Mouse (Mus musculus): Measurements from ENCODE around the gene Smim12. TPM values are rescaled to one million over a fixed set of nuclear protein-coding genes. Genes with fewer than 3 reads are reported as not detected.

Gene Smim12
- polyA plus RNA-seq, 1 experiment, result 42.6 TPM

GRCm38 (mm10) chr4:127224444-127225100 is 19.0 kb upstream of the Smim12 start:
- Histone ChIP-seq H3K4me1 (ENCODE audit: control insufficient read depth, insufficient read depth, insufficient read length, low read length) (no peaks in the 10 kb centered on the region), H3K4me3 (ENCODE audit: insufficient read depth, low read depth, low read length) (no peak overlapping the region), H3K27ac (replicated peaks; ENCODE audit: low read depth, low read length) (no peak overlapping the region)

- no peak overlapping the region for H3K27ac ChIP-seq (replicated peaks; ENCODE audit: low read depth, low read length)
- H3K4me3 ChIP-seq (ENCODE audit: insufficient read depth, low read depth, low read length), result no peak overlapping the region
- H3K4me1 ChIP-seq (ENCODE audit: control insufficient read depth, insufficient read depth, insufficient read length, low read length), result no peaks in the 10 kb centered on the region
Measured at GRCm38 (mm10) chr4:127226067-127226466, 17.5 kb upstream of the Smim12 start.

DNA sequence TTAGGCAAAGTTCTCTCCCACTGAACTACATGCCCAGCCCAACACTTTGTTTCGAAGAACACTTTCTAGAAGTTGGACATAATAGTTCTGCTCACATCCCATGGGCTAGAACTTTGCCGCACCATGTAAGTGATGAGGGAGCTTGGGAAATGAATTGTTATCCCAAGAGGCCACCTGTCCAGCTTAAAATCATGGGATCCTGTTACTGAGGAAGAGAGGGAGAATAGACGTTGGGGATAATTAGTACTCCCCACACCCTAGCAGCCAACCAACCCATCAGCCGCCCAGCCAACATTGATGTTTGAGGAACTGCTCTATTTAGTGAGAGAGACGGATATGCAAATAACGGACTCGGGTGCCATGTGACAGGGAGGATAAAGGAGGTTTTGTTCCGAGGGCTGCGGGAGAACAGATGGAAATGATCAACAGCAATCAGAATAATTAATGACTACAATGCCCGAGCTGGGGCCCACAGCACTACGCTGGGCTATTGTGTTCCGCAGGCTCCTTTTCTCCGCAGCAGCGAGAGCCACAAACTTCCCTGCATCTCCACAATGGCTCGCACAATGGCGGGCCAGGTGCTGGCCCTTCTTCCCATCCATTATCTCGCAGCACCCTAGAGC is 16.4 kb upstream of the Smim12 start:
- Histone ChIP-seq H3K27ac (replicated peaks; ENCODE audit: low read depth, low read length) (no peak overlapping the region), H3K4me3 (ENCODE audit: insufficient read depth, low read depth, low read length) (no peak overlapping the region), H3K4me1 (ENCODE audit: control insufficient read depth, insufficient read depth, insufficient read length, low read length) (no peaks in the 10 kb centered on the region)

GRCm38 (mm10) chr4:127232028-127232427 is 11.6 kb upstream of the Smim12 start:
- Histone ChIP-seq H3K4me3 (ENCODE audit: insufficient read depth, low read depth, low read length) (no peak overlapping the region), H3K27ac (replicated peaks; ENCODE audit: low read depth, low read length) (no peak overlapping the region), H3K4me1 (ENCODE audit: control insufficient read depth, insufficient read depth, insufficient read length, low read length) (no peaks in the 10 kb centered on the region; the same call in 1 of the 2 replicates)

GRCm38 (mm10) chr4:127232551-127232950 is 11.0 kb upstream of the Smim12 start:
- H3K4me3 ChIP-seq (ENCODE audit: insufficient read depth, low read depth, low read length), result no peak overlapping the region
- no peaks in the 10 kb centered on the region; the same call in 1 of the 2 replicates for H3K4me1 ChIP-seq (ENCODE audit: control insufficient read depth, insufficient read depth, insufficient read length, low read length)
- H3K27ac ChIP-seq (replicated peaks; ENCODE audit: low read depth, low read length), result no peak overlapping the region

DNA sequence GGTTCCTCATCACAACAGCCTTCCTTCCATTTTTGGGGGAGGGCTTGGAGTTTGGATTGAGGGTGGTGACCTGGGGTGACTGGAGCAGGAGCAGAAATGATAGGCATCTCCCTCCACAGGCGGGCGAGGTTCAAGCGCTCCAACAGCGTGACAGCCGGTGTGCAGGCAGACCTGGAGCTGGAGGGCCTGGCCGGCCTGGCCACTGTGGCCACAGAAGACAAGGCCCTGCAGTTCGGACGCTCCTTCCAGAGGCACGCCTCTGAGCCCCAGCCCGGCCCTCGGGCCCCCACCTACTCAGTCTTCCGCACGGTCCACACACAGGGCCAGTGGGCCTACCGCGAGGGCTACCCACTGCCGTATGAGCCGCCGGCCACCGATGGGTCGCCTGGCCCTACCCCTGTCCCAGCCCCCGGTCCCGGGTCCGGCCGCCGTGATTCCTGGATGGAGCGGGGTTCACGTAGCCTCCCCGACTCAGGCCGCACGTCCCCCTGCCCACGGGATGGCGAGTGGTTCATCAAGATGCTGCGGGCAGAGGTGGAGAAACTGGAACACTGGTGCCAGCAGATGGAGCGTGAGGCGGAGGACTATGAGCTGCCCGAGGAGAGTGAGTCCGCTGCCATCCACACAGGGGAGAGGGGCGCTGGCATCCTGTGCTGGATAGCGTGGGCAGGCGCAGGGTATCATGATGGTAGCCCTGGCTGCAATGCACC is 10.0 kb upstream of the Smim12 start:
- H3K4me3 ChIP-seq (ENCODE audit: insufficient read depth, low read depth, low read length), result no peak overlapping the region

DNA sequence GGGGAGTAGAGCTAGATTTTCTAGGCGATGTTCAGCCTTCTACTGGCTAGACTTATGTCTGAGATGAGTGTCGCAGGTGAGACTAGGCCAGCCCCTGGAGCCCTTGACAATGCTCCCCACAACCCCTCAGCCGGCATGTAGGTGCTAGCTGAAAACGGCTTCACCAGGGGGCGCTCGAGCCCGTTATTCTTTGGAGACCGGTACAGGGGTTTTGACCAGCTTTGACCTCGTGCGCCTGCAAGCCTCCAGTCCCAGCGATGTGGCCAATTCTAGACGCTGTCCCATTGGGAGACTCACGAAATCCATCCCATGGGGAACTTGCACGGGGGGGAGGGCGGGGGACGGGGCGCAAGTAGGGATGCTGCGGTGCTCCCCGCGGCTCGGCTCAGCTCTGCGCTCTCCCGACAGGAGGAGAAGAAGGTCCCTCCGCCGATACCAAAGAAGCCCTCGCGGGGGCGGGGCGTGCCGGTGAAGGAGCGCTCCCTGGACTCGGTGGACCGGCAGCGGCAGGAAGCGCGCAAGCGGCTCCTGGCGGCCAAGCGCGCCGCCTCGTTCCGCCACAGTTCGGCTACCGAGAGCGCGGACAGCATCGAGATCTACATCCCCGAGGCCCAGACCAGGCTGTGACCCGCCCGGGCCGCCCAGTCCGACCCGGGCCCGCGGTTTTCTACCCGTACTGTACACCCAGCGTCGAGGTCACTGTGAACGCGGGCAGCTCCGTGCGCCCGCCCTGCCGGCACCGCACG is 7.7 kb upstream of the Smim12 start:
- Histone ChIP-seq H3K4me1 (ENCODE audit: control insufficient read depth, insufficient read depth, insufficient read length, low read length) (no peaks in the 10 kb centered on the region; the same call in 1 of the 2 replicates), H3K27ac (replicated peaks; ENCODE audit: low read depth, low read length) (no peak overlapping the region), H3K4me3 (ENCODE audit: insufficient read depth, low read depth, low read length) (peak overlapping the region; percentile 78)

More for the DNA sequence above, 10.0 kb upstream of the Smim12 start:
- H3K4me1 ChIP-seq (ENCODE audit: control insufficient read depth, insufficient read depth, insufficient read length, low read length), result no peaks in the 10 kb centered on the region; the same call in 1 of the 2 replicates
- no peak overlapping the region for H3K27ac ChIP-seq (replicated peaks; ENCODE audit: low read depth, low read length)

- no peaks in the 10 kb centered on the region; the same call in 1 of the 2 replicates for H3K4me1 ChIP-seq (ENCODE audit: control insufficient read depth, insufficient read depth, insufficient read length, low read length)
- H3K27ac ChIP-seq (replicated peaks; ENCODE audit: low read depth, low read length), result no peak overlapping the region
- H3K4me3 ChIP-seq (ENCODE audit: insufficient read depth, low read depth, low read length), result peak overlapping the region; percentile 78
Measured at GRCm38 (mm10) chr4:127236631-127237030, 7.0 kb upstream of the Smim12 start.

GRCm38 (mm10) chr4:127237271-127237670 is 6.3 kb upstream of the Smim12 start:
- H3K27ac ChIP-seq (replicated peaks; ENCODE audit: low read depth, low read length), result no peak overlapping the region
- H3K4me3 ChIP-seq (ENCODE audit: insufficient read depth, low read depth, low read length), result no peak overlapping the region
- H3K4me1 ChIP-seq (ENCODE audit: control insufficient read depth, insufficient read depth, insufficient read length, low read length), result no peaks in the 10 kb centered on the region; the same call in 1 of the 2 replicates

DNA sequence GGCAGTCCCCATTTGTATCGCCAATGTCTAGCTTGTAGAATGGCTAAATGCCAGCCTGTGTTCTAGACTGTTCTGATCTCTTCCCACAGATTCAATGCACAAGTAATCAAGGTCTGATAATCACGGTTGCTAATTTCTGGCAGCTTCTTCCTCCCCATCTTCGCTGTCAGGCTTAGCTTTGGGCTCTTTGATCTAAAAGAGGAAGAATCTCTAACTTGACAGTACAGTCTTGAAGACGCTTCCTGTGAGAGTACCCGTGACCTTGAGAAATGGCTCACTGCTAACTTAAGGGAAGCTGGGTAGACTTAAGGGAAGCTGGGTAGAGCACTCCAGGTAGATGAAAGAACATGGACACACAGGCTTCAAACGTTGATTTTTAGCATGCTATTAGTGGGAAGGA is 888 bp upstream of the Smim12 start:
- no peaks in the 10 kb centered on the region for H3K4me1 ChIP-seq (ENCODE audit: control insufficient read depth, insufficient read depth, insufficient read length, low read length)
- no peak overlapping the region for H3K27ac ChIP-seq (replicated peaks; ENCODE audit: low read depth, low read length)
- H3K4me3 ChIP-seq (ENCODE audit: insufficient read depth, low read depth, low read length), result no peak overlapping the region

DNA sequence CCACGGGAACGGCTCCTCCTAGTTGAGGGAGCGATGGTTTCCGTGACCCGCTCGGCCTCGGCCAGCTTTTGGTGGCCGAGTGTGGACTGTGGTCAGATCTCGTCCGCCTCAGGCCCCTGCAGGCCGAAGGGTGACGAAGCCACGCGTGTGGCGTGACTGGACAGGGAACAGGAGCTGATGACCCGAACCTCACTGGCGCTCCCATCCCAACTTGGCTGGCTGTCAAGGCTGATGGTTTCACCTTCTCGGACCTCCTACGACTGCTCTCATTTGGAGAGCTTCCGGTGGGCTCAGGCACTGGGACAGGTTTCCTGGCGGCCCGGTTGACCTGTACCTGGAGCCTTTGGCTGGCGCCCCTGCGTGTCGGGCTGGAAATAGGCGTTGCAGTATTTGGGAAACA is 369 bp downstream of the Smim12 start:
- peak overlapping the region; percentile 33; the same call in 1 of the 2 replicates for H3K27ac ChIP-seq (replicated peaks; ENCODE audit: low read depth, low read length)
- H3K4me3 ChIP-seq (ENCODE audit: insufficient read depth, low read depth, low read length), result peak overlapping the region; percentile 82
- H3K4me1 ChIP-seq (ENCODE audit: control insufficient read depth, insufficient read depth, insufficient read length, low read length), result no peaks in the 10 kb centered on the region

- H3K4me3 ChIP-seq (ENCODE audit: insufficient read depth, low read depth, low read length), result no peak overlapping the region
- no peak overlapping the region for H3K27ac ChIP-seq (replicated peaks; ENCODE audit: low read depth, low read length)
- H3K4me1 ChIP-seq (ENCODE audit: control insufficient read depth, insufficient read depth, insufficient read length, low read length), result no peaks in the 10 kb centered on the region
Measured at GRCm38 (mm10) chr4:127249701-127250349, 6.2 kb downstream of the Smim12 start.

DNA sequence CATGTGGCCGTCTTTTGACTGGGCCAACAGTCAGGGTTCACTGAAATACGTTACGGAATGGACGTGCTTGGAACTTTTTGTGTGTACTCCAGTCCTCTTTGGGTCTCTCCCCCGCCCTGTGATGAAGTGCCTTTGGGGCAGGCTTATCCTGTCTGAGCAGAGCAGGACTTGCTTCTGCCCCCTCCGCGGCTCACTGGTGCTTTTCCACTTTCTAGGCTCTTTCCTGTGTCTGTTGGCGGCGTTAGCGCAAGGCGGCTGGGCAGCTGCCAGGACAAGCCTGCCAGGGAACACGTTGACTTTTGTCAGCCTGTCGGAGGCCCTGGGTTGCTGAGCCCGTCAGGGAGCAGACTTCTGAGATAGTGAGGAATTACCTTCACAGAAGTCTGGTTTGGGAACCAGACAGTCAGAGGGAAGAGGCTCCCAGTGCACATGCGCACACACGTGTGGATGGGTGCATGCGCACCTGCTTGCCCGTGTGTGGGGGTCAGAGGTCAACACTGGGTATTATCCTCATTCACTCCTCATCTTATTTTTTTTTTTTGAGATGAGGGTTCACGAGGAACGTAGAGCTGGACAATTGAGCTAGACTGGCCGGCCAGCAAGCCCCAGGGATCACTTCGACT is 8.5 kb downstream of the Smim12 start:
- H3K4me3 ChIP-seq (ENCODE audit: insufficient read depth, low read depth, low read length), result no peak overlapping the region

GRCm38 (mm10) chr4:127256739-127257138 is 13.2 kb downstream of the Smim12 start:
- Histone ChIP-seq H3K4me3 (ENCODE audit: insufficient read depth, low read depth, low read length) (no peak overlapping the region), H3K27ac (replicated peaks; ENCODE audit: low read depth, low read length) (no peak overlapping the region), H3K4me1 (ENCODE audit: control insufficient read depth, insufficient read depth, insufficient read length, low read length) (no peaks in the 10 kb centered on the region)

More for the DNA sequence above, 8.5 kb downstream of the Smim12 start:
- H3K27ac ChIP-seq (replicated peaks; ENCODE audit: low read depth, low read length), result peak overlapping the region; percentile 41; the same call in 1 of the 2 replicates
- H3K4me1 ChIP-seq (ENCODE audit: control insufficient read depth, insufficient read depth, insufficient read length, low read length), result no peaks in the 10 kb centered on the region

Measured in brown adipose tissue, adult 24 weeks (tissue).